Mouse (Mus musculus) heart, adult 2 months (tissue): ENCODE results near the gene Cysltr2.

Experiments used
- CTCF ChIP-seq: fragments of 200-600 bp; IDR thresholded peaks from 2 replicates; pipeline ENCODE4 v1.8.1; 2022; ENCODE audit warnings: antibody characterized with exemption, mild to moderate bottlenecking, moderate library complexity
- POLR2A ChIP-seq: fragments of 200-500 bp; IDR thresholded peaks from 2 replicates; pipeline ENCODE4 v1.6.1; 2011; ENCODE audit warnings: mild to moderate bottlenecking, low read depth, low read length, control low read depth; ENCODE audit not compliant: insufficient read depth

DNA sequence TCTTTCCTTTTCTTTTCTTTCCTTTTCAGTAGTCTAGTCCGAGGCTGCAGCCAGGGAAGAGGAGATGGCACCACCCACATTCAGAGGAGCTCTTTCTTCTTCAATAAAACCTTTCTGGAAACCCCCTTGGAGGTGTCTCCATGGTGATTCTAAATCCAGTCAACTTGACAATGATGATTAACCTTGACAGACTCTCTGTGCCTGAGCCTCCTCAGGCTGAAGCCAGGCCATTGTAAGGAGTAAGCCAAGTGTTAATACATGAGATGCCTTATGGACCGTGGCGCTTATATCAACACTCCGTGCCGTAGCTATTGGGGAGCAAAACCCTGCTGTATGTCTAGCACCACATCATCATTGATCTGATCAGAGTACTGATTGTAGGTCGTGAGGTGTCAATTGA lies 50.8 kb downstream of the Cysltr2 start:
- TF ChIP-seq CTCF (no peak), POLR2A (no peak)
